Mouse (Mus musculus) bone marrow, adult 2 months (tissue): ENCODE measurements around the gene Soat1.

ENCODE experiments used
- CTCF ChIP-seq: fragments of 200-500 bp; IDR thresholded peaks from 2 replicates; pipeline ENCODE4 v1.5.1; 2011; ENCODE audit warnings: low read length, control low read depth; ENCODE audit not compliant: control insufficient read depth, insufficient read depth
- POLR2A ChIP-seq: fragments of 200-500 bp; IDR thresholded peaks from 2 replicates; pipeline ENCODE4 v1.6.1; 2011; ENCODE audit warnings: low read depth, mild to moderate bottlenecking, control low read depth, low read length, borderline replicate concordance; ENCODE audit not compliant: control insufficient read depth

DNA sequence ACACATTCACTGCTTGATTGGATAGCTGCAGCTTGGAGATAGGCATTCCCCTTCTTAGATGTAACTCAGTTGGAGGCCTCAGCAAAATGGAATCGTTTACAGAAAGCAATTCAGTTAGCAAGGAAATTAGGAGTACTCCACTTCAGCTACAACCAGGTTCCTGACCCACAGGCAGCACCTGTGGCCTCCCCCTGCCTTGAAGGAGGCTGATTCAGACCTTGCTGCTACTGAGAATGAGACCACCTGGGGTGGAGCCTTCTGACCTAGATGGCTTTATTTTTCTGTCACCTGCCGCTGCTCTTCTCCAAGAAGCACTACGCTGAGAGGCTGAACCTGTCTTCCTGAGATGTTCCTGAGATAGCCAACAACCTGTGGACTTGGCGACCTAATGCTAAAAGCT lies 65.6 kb downstream of the Soat1 start:
- no peak for TF ChIP-seq CTCF
- no peak for TF ChIP-seq POLR2A
